Mouse (Mus musculus): ENCODE data around the gene Rnf26.

Gene Rnf26

GRCm38 (mm10) chr9:44093612-44094503, 19.5 kb downstream of the Rnf26 start:
- DNase-seq (ENCODE audit: low read depth, low spot score): peak; percentile 63

GRCm38 (mm10) chr9:44088877-44089608, 24.3 kb downstream of the Rnf26 start:
- DNase-seq (ENCODE audit: low read depth, low spot score): no peak

- no peak for DNase-seq (ENCODE audit: low read depth, low spot score)
Measured at GRCm38 (mm10) chr9:44087761-44088455, 25.4 kb downstream of the Rnf26 start.

GRCm38 (mm10) chr9:44086960-44087359, 26.4 kb downstream of the Rnf26 start:
- DNase-seq (ENCODE audit: low read depth, low spot score): no peak

- no peak for DNase-seq (ENCODE audit: low read depth, low spot score)
Measured at GRCm38 (mm10) chr9:44085741-44086665, 27.3 kb downstream of the Rnf26 start.

GRCm38 (mm10) chr9:44085276-44085675, 28.0 kb downstream of the Rnf26 start:
- no peak for DNase-seq (ENCODE audit: low read depth, low spot score)

- peak; percentile 74 for DNase-seq (ENCODE audit: low read depth, low spot score)
Measured at GRCm38 (mm10) chr9:44084659-44085229, 28.6 kb downstream of the Rnf26 start.

- no peak for DNase-seq (ENCODE audit: low read depth, low spot score)
Measured at GRCm38 (mm10) chr9:44084236-44084635, 29.1 kb downstream of the Rnf26 start.

GRCm38 (mm10) chr9:44083392-44084121, 29.8 kb downstream of the Rnf26 start:
- DNase-seq (ENCODE audit: low read depth, low spot score): no peak

- DNase-seq (ENCODE audit: low read depth, low spot score): no peak
Measured at GRCm38 (mm10) chr9:44082266-44082665, 31.1 kb downstream of the Rnf26 start.

- DNase-seq (ENCODE audit: low read depth, low spot score): no peak
Measured at GRCm38 (mm10) chr9:44081581-44081980, 31.7 kb downstream of the Rnf26 start.

GRCm38 (mm10) chr9:44080953-44081352, 32.4 kb downstream of the Rnf26 start:
- no peak for DNase-seq (ENCODE audit: low read depth, low spot score)

- DNase-seq (ENCODE audit: low read depth, low spot score): no peak
Measured at GRCm38 (mm10) chr9:44079997-44080780, 33.1 kb downstream of the Rnf26 start.

- DNase-seq (ENCODE audit: low read depth, low spot score): no peak
Measured at GRCm38 (mm10) chr9:44078955-44079756, 34.2 kb downstream of the Rnf26 start.

- no peak for DNase-seq (ENCODE audit: low read depth, low spot score)
Measured at GRCm38 (mm10) chr9:44078136-44078797, 35.0 kb downstream of the Rnf26 start.

- DNase-seq (ENCODE audit: low read depth, low spot score): no peak
Measured at GRCm38 (mm10) chr9:44077266-44077910, 35.9 kb downstream of the Rnf26 start.

GRCm38 (mm10) chr9:44076764-44077120, 36.6 kb downstream of the Rnf26 start:
- DNase-seq (ENCODE audit: low read depth, low spot score): peak; percentile 64
